ENCODE assay signal across 8 mouse cellular contexts in genomic region chr11:84828516-84829399, GRCm38 (mm10). TPM values are rescaled to one million over a fixed set of nuclear protein-coding genes. Genes with fewer than 3 reads are reported as not detected.
DNase-seq lines count a peak whose midpoint lies in the region; ATAC-seq lines count a peak whose summit lies in the region.

Gene Dhrs11 (minus strand): TSS chr11:84828994.

- peak within 1 kb of the TSS; percentile 86 for H3K27ac ChIP-seq in intestine, embryonic 15.5 days

- H3K9me3 ChIP-seq in intestine, embryonic 15.5 days = no peaks in the 10 kb centered on the region

- no peaks in the 10 kb centered on the region for H3K27me3 ChIP-seq in intestine, embryonic 15.5 days (replicated peaks)

- peak within 1 kb of the TSS; percentile 83 for H3K9ac ChIP-seq in intestine, embryonic 15.5 days

- H3K4me2 ChIP-seq in intestine, embryonic 15.5 days (replicated peaks) = peak within 1 kb of the TSS; percentile 89

- intact Hi-C loops in gastrocnemius, postnatal 36 days (cut with DNase I) = no loop called here
- intact Hi-C loops in left cerebral cortex, postnatal 25 days (cut with DNase I) = loop anchor here (5.0 kb wide), 1 partner anchor 44 kb away; the partner anchor contains the start of gene Ggnbp2

- peak; percentile 93 for ATAC-seq in intestine, embryonic 15.5 days

- under 1% methylated on average over 62 of the region's 62 CpGs for WGBS in intestine, embryonic 15.5 days

- peak; percentile 99 for DNase-seq in adrenal gland, adult 2 months
- DNase-seq in embryo, embryonic 11.5 days (ENCODE audit: low read depth, low spot score) = peak; percentile 76
- DNase-seq in gastrocnemius, postnatal 36 days = peak; percentile 95 to 96
- peak; percentile 88 for DNase-seq in left cerebral cortex, postnatal 25 days (ENCODE audit: low spot score in 2 of 2)
- peak; percentile 89 for DNase-seq in mesoderm, embryonic 11.5 days (ENCODE audit: low read depth, low spot score)
- DNase-seq in right cerebral cortex, postnatal 25 days = peak; percentile 86
- DNase-seq in urinary bladder, postnatal 36 days (ENCODE audit: low spot score in 2 of 2) = peak; percentile 89 to 94

- peaks cover 20% of the 10 kb centered on the region for H3K4me1 ChIP-seq in intestine, embryonic 15.5 days (replicated peaks)

- peaks cover 10% of the 10 kb centered on the region; the same call in 1 of the 2 replicates for H3K36me3 ChIP-seq in intestine, embryonic 15.5 days

- peak within 1 kb of the TSS; percentile 88 for H3K4me3 ChIP-seq in intestine, embryonic 15.5 days (replicated peaks)

RNA-seq across cellular contexts. Expression of gene Dhrs11, which starts in this region (rescaled TPM):
- total RNA-seq in adrenal gland, adult 2 months (2021) = 10 to 100 TPM; 41.6 to 42.4 TPM
- 88.1 and 97.1 TPM in 2 replicates for polyA plus RNA-seq in adrenal gland, adult 2 months (2012; rRNA removed)
- 10 to 100 TPM; 30.6 to 33.4 TPM for total RNA-seq in gastrocnemius, postnatal 36 days (2021)
- polyA plus RNA-seq in intestine, embryonic 15.5 days (2015; fragmentation: Nextera tagmentation; extraction: Ambion mirVana) = 64.4 and 78.1 TPM in 2 replicates
- total RNA-seq in left cerebral cortex, postnatal 25 days (2021) = 1 to 10 TPM; 8.8 to 10.0 TPM

Comparison
In these comparisons a context has a peak if more than half of its experiments do, and no peak if none do; other contexts are left out.
1. Peak in every context shown above with its lines: DNase-seq, ATAC-seq, H3K4me3 ChIP-seq and H3K27ac ChIP-seq.